Mouse (Mus musculus) urinary bladder, postnatal 36 days (tissue): ENCODE data around the gene Gfod2.

Experiments used
- DNase-seq, 2 experiments: peaks; one replicate each; pipeline ENCODE4 v3.0.0; 2022; ENCODE audit warnings: low spot score in 2 of 2, mixed read lengths in 1 of 2

Gene Gfod2

DNA sequence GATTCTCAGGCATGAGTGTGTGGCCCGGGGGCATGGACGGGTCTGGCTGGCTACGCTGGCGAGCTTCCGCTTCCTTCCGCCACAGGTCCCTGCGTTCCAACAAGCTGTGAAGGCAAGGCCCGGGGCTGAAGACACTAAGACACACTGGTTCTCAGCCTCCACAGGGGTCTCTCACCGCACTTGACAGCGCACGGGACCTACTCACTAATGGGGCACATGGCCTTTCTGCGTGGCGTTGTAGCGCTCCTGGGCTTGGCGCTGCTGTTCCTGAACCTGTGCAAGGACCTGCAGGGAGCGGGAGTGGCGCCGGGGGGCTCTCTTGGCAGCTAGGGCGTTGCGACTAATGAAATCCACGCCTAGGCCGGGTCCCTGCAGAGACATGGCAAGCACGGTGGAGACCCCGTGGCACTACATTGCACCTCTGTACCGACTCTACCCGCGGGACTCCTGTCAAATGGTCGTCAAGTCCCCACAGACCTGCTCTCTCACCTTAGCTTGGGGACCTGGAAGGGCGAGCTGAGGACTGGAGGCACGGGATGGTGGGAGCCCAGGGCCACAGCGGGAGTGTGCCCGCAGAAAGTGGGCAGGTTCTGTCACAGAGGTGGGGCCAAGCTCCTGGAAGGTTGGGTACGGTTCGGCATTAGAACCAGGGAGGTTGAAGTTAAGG is 54.2 kb downstream of the Gfod2 start:
- no peak for DNase-seq

DNA sequence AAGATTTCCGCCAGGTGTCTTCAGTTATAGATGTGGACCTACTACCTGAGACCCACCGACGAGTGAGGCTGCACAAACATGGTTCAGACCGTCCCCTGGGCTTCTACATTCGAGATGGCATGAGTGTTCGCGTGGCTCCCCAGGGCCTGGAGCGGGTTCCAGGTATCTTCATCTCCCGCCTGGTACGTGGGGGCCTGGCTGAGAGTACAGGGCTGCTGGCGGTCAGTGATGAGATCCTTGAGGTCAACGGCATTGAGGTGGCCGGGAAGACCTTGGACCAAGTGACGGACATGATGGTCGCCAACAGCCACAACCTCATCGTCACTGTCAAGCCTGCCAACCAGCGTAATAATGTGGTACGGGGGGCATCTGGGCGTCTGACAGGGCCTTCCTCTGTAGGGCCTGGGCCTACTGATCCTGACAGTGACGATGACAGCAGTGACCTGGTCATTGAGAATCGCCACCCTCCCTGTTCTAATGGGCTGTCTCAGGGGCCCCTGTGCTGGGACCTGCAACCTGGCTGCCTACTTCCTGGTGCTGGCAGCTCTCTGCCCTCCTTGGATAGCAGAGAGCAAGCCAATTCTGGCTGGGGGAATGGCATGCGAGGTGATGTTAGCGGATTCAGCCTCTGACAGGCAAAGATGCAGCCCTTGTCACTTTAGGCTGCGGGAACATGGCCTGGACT is 55.6 kb downstream of the Gfod2 start:
- no peak for DNase-seq

DNA sequence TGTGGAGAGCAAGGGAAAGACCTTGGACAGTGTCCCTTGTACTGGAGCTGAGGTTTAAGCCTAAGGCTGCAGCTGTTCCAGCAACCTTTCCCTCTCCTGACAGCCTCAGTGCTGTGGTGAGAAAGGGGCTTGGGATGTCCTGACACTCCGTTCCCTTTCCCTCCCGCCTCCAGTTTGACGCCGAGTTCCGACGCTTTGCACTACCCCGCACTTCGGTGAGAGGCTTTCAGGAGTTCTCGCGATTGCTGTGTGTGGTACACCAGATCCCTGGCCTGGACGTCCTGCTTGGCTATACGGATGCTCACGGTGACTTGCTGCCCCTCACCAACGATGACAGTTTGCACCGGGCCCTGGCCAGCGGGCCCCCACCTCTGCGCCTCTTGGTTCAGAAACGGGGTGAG is 56.5 kb downstream of the Gfod2 start:
- no peak for DNase-seq

DNA sequence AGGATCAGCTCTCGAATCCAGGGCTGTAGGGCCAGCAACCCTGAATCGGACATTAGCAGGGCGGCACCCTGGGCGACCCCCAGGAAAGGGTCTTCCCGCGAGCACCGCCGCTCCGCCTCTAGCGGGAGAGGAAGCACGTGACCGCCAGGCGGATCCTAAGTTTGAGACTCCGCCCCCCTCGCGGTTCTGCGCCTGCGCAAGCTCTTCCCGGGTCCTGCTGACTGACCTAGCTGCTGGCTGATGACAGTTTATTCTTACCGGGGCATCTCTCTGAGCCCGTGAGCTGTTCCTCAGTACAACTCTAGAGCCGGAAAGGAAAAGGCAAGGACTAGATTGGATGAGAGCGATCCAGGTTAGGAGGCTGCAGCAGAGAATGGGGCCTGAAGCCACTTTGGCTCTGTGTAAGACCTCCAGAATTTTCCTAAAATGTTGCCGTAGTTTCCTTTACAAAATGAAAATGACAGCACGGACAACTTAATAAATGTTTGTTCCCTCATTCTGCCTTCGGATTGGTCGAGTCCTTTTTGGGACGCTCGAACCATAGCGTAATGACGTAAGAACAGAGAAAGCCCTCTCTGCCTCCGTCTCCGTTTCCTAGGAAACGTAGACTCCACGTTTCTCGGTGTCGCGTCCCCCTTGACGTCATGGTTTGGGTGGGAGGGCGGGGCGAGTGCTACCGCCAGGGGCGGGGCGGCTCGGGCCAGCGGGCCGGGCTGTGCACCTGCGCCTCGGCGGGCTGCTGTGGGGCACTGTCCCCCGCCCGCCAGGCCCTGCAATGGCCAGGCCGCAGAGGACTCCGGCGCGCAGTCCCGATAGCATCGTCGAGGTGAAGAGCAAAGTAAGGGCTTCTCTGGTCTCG is 57.3 kb downstream of the Gfod2 start, which contains the start of the genes Acd and Pard6a:
Gene Acd, minus strand, starts transcription at position 137 of the 859 bp plus-strand sequence.
Gene Pard6a, plus strand, starts transcription at position 183 of the 859 bp plus-strand sequence.
- DNase-seq = peak; percentile 94

DNA sequence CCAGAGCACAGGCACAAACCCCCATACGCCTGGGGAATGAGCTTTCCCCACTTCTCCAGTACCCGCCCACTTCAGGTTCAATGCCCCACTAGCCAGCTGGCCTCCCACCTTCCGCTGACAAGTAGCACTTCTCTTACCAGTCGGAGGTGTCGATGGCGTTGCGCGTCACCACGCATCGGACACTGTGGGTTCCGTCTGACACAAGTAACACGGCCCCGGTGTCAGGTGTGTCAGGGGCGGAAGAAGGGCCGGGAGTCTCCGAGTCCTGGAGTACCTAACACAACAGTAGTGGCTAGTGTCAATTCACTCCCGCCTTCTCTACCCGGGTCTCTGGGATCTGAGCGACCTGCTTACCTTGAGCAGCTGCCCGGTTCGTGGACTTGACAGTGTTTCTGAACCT is 57.9 kb downstream of the Gfod2 start:
- peak in 1 of 2 experiments; percentile 34 for DNase-seq

DNA sequence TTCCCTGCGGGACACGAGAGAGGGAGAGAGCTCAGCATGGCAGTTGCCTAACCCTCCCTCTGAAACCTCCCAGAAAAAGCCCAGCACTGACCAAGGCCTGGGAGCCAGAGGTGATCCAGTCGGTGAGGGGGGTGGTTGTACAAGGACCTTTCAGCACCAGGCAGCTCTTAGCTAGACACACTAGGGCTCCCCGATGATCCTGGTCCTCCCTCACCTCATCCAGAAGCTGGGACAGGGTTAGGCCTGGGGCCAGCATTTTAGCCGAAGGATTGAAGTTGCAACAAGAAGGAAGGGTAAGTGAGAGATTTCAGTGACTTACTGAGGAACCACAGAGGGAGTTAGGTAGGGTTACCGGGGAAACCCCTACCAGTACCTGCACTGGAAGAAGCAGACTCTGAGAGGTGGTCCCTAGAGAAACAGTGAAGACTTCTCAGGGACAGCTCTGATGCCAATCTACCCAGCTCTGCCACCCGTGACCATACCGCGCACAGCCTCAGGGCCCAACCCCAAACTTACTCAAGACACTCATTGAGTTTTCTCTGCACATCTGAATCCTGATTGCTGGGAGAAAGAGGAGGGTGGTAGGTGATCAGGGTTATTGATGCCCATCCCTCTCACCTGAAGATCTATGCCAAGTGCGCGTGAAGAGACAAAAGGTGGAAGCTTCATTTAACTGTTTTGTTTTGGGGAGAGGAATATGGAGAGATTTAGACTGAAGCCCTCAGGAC is 58.8 kb downstream of the Gfod2 start:
- no peak for DNase-seq

DNA sequence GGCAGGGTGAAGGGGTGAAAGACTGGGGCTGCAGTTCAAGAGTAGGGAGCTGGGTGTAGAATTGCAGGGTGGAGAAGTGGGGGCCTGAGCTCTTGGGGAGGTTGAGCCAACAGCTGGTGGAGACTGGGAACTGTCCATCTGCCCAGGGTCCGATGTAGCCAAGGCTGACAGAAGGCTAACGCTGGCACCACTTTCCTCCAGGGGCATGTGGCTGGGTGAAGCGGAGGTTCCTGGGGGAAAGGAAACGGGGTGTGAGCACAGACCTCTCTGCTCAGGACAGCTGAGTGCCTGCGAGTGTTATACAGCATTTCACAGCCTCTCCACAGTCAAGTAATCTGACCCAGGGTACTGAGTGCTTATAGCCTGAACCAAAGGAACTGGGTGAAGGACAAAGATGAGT is 59.7 kb downstream of the Gfod2 start:
- no peak for DNase-seq

DNA sequence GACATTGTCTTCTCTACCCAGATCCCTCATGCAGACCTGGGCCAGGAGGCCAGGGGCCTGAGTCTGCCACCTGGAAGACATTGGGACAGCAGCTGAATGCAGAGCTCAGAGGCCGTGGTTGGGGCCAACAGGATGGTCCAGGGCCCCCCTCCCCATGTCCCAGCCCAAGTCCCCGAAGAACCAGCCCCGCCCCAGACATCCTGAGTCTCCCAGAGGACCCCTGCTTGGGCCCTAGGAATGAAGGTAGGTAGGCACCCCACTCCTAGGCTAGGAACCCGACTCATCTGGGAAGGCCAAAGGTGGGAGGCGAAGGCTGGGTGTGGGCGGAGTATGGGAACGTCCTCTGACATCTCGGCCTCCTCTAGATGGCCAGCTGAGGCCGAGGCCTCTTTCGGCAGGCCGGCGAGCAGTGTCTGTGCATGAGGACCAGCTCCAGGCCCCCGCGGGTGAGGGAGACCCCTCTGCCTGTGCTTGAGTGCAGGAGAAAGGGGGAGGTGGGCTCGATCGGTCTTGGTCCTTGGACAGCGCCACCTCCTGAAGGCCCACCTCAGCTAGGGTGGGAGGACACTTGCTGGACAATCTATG is 61.2 kb downstream of the Gfod2 start:
- DNase-seq = no peak

DNA sequence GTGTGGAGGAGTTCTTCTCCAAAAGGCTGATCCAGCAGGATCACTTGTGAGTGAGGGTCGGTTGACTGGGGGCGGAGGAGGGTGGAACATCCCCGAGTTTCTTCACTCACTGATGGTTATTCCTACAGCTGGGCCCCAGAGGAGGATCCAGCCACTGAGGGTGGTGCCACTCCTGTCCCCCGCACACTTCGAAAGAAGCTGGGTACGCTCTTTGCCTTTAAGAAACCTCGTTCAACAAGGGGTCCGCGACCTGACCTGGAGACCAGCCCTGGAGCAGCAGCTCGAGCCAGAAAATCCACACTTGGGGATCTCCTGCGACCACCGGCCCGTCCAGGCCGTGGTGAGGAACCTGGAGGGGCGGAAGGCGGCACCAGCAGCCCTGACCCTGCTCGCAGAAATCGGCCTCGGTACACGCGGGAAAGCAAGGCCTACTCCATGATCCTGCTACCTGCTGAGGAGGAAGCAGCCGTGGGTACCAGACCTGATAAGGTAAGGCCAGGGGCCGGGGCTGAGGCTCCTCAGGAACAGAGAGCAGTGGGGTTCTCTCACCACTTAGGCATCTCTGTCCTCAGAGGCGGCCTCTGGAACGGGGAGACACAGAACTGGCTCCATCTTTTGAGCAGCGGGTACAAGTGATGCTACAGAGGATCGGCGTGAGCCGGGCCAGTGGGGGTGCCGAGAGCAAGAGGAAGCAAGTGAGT is 63.2 kb downstream of the Gfod2 start:
- DNase-seq = no peak

DNA sequence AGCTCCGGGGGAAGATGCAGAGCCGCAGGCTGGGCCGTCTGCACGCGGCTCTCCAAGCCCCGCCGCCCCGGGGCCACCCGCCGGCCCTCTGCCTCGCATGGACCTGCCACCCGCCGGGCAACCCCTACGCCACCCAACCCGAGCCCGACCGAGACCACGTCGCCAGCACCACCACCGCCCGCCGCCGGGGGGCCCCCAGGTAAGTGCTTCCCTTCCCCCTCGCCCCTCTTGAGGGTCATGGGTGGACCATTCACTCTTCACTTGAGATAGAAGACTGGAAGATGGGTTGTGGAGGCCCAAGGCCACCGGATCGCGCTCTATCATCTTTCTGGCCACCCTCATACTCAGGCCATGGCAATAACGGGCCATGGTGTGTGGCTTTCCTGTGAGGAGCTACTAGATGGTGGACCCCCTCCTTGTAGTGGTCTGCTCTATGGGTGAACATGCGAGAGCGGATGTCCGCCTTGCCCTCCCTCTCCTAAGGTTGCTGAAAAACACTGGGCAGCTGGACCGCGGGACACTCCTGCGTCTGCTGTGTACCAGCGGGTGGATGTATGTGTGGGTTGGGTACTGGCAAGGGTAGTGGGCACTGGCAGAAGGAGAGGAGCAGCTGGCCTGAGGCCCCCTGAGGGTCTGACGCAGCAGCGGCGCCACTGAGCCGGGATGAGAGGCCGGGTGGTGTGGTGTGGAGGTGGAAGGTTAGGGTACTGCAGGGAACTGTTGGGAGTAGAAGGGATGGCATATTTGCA is 64.2 kb downstream of the Gfod2 start:
- no peak for DNase-seq

DNA sequence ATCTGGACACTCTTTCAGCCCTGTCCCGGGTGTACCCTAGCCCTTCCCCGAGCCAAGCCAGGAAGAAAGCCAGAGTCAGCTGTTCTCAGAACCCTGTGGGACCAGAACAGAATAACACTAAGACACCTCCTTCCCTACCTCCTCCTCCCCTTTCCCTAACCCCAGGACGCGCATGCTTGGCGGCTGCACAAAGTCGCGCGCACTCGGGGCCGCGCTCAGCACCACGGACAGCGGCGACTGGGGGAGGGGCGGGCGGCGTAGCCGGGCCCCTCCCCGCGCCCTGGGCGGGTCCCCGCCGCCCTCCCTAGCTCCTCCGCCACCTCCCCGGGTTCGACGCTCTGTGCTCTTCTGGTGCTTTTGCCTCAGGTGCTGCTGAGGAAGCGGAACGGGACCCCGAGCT is 64.8 kb downstream of the Gfod2 start:
- DNase-seq = peak; percentile 46 to 65

DNA sequence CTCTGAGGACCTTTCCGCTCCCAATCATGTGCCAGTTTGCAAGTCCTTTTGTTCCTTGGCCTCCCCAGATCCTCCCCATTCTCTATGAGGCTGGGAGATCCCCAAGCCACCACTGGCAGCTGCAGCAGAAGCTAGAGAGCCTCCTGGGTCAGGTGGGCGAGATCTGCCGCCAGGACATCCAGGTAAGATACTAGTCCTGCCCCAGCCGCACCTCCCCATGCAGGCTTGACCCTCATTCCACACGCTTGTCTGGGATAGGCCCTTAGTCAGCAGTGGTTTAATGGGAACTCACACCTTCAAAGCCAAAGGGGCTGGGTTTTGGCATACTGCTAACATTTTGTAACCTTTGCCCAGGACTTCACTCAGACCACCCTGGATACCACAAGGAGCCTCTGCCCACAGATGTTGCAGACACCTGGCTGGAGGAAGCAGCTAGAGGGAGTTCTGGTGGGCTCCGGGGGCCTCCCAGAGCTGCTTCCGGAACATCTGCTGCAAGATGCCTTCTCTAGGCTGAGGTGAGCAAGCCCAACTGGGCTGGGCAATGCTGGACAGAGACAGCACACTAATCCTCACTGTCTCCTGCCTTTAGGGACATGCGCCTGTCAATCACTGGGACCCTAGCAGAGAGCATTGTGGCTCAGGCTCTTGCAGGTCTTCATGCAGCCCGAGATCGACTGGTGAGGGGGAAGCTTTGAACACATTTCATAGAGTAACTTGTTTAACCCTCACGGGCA is 65.8 kb downstream of the Gfod2 start:
- no peak for DNase-seq

DNA sequence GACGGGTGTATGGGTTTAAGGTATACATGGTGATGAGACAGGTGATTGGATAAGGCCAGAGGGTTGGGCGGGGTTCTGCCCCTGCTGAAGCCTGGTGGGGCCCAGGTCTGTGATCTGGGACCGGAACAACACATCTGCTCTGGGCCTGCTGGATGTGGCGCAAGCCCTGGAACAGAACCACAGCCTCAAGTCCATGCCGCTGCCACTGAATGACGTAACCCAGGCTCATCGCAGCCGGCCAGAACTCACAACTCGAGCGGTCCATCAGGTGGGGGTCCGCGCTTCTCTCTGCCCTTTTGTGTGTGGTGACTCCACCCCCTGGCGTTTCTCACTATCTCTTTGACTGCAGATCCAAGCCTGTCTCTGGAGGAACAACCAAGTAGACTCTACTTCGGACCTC is 67.5 kb downstream of the Gfod2 start:
- no peak for DNase-seq

DNA sequence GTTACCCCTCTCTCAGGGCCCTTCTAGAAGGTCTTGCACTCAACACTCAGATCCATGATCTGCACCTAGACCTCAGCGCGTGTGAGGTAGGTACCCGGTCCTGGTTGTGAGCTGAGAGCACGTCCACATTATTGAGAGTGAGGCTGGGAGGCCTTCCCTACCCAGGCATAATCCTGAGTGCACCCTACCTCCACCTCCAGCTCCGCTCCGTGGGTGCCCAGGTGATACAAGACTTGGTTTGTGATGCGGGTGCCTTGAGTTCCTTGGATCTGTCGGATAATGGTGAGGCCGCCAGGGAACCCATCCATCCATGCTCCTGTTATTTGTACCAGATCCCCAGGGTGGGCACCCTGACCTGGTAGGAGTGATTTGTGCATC is 68.5 kb downstream of the Gfod2 start:
- no peak for DNase-seq

DNA sequence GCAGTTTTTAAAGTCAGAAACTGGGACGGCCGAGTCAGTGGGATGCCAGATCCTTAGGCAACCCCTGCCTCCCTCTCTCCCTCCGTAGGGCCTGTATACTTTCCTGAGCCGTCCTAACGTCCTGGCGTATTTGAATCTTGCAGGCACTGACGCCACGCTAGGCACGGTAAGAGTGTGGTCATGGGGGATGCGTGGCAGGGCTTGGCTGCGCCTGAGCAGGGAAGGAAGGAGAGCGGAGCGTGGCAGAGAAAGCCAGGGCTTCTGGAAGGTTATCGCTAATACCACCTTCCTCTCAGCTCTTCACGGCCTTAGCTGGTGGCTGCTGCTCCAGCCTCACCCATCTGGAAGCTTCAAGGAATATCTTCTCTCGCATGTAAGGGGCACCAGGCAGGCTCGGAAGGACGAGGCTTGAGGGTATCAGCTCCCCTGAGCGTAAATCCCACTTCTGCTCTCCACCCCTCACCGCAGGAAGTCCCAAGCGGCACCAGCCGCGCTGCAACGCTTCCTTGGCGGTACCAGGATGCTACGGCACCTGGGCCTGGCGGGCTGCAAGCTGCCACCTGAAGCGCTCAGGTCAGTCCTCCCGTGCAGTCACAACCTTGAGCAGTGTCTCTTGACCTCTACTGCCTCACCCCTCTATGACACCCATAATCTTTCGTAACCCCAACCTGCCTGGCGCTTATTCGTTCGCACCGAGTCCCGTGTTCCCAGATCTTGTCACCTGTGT is 69.0 kb downstream of the Gfod2 start:
- DNase-seq = no peak

DNA sequence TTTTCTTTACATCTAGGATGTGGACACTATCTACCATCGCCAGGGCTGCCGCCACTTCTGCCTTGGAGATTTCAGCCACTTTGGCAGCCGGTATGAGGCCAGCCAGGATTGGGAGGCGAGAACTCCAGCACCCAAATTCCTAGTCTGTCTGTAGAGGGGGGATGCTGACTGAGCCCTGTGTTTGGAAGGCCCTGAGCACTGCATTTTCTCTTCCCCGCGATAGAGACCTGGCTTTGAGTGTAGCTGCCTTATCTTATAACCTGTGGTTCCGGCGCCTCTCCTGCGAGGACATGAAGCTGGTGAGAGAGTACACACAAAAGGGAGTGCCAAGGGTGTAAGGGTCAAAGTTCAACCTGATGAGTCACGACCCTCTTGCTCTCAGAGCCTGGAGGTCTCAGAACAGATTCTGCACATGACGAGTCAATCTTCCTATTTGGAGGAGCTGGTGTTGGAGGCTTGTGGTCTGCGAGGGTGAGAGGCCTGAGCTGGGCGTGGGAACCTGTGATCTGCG is 70.2 kb downstream of the Gfod2 start:
- no peak for DNase-seq

DNA sequence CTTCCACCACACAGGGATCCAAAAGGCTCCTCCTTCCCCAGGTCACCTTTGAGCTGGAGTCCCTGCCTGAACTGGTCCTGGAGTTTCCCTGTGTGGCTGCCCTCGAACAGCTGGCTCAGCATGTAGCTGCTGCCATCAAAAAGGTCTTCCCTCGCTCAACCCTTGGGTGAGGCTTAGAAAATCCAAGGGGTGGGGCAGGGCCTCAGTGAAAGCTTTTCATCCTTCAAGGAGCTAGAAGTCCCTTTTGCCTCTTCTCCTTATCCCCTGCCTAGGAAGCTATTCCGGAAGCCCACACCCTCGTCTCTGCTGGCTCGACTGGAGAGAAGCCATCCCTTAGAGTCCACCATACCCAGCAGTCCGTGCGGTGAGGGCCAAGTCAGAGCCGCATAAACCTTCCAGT is 71.0 kb downstream of the Gfod2 start:
- no peak for DNase-seq

DNA sequence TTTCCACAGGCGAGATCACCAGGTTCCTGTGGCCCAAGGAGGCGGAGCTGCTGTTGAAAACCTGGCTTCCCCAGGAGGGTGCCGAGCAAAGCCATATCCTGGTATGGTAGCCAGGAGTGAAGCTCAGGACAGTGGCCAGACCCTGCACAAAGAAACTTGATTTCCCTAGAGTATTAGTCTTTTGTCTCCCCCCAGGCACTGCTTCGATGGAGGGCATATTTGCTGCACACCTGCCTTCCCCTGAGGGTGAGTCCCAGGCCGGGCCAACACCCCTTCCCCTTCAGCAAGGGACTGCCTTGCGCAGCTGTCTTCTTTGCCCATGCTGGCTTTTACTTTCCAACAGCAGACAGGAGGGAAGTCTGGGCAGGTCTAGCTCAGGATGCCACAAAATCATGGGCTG is 71.9 kb downstream of the Gfod2 start:
- DNase-seq = no peak
